Mouse (Mus musculus): ENCODE results near the gene Vmn1r160.
"Not testable (repeated sequence)": the region's sequence is repeated elsewhere in the genome, so short reads cannot be mapped to it uniquely, and the experiment has no call there.

Vmn1r160 gene

DNA sequence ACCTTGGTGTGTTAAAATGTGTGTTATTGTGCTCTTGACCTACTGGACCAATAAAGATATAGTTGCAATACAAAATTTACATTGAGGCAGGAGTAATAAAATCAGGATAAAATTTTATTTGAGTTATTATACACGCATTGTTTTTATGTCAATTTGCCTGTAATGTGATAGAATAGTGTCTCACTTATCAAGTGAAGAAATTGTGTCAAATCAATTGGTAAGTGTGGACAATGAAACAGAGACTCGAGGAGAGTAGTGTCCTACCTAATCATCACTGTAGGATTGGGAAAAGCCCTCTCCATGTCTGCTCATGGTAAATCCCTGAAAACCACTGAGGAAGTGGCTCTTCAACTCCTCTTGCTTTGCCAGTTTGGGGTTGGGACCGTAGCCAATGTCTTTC is at the start of gene Vmn1r160:
Gene Vmn1r160, plus strand, starts transcription at position 301 of the 400 bp plus-strand sequence.
- in situ Hi-C loops (cut with MboI): not testable (repeated sequence)

DNA sequence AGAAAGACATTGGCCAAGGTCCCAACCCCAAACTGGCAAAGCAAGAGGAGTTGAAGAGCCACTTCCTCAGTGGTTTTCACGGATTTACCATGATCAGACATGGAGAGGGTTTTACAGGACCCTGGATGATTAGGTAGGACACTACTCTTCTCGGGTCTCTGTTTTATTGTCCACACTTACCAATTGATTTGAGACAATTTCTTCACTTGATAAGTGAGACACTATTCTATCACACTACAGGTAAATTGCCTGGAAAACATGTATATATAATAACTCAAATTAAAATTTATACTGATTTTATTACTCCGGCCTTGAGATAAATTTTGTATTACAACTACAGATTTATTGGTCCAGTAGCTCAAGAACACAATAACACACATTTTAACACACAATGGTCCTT is 27.5 kb upstream of the Vmn1r160 start, which contains the start of gene Vmn1r159:
Gene Vmn1r159, minus strand, starts transcription at position 101 of the 400 bp plus-strand sequence.
- in situ Hi-C loops (cut with MboI): not testable (repeated sequence)
